Mouse (Mus musculus): Measurements from ENCODE around the gene Spint5.

- TF ChIP-seq CTCF (IDR thresholded peaks at IDR 0.05; ENCODE audit: low read depth, low read length) (no peak), POLR2A (IDR thresholded peaks at IDR 0.05; ENCODE audit: borderline replicate concordance, low read depth, low read length) (no peak)
Measured at GRCm38 (mm10) chr2:164733259-164733658, 18.2 kb downstream of the Spint5 start.
